Mouse (Mus musculus): ENCODE measurements around the gene Slc17a5. TPM values are rescaled to one million over a fixed set of nuclear protein-coding genes. Genes with fewer than 3 reads are reported as not detected.
A peak's percentile ranks its signal among the peaks of the same experiment; 100 is the strongest.
"Not testable (repeated sequence)": the region's sequence is repeated elsewhere in the genome, so short reads cannot be mapped to it uniquely, and the experiment has no call there.

Gene Slc17a5
- total RNA-seq, 2 experiments from 2014 or later = 11.8 to 13.3 TPM

- DNase-seq = peak; percentile 62
- intact Hi-C loops (cut with DNase I) = no loop called here
Observed at GRCm38 (mm10) chr9:78488890-78489420, 98.9 kb downstream of the Slc17a5 start, which contains the start of gene Eef1a1. TSS of gene Eef1a1 (minus strand) at chr9:78489151.

GRCm38 (mm10) chr9:78488021-78488420, 99.8 kb downstream of the Slc17a5 start:
- intact Hi-C loops (cut with DNase I); DNase-seq: not testable (repeated sequence)

Other genes with a start within 250 kb of the Slc17a5 start
- not detected for gene Gsta2, start 232.3 kb downstream of the Slc17a5 start, total RNA-seq (2021)
- gene Dppa5a, start 219.9 kb downstream of the Slc17a5 start, total RNA-seq (2021) = 1 to 10 TPM in 1 of 2 experiments, under 1 TPM in 1; 0.85 to 3.4 TPM
- gene Ooep, start 209.3 kb downstream of the Slc17a5 start, total RNA-seq (2021) = 1 to 10 TPM; 1.3 to 2.1 TPM
- gene Ddx43, start 192.3 kb downstream of the Slc17a5 start, total RNA-seq (2021) = under 1 TPM in 1 of 2 experiments, not detected in 1; 0.20 TPM
- under 1 TPM; 0.48 to 0.62 TPM for gene Cgas, start 144.8 kb downstream of the Slc17a5 start, total RNA-seq (2021)
- 10 to 100 TPM; 24.2 to 26.1 TPM for gene Mto1, start 139.8 kb downstream of the Slc17a5 start, total RNA-seq (2021)
- gene Gm17324, start 139.3 kb downstream of the Slc17a5 start, total RNA-seq (2021) = under 1 TPM in 1 of 2 experiments, not detected in 1; 0.66 TPM
- gene Eef1a1, start 98.9 kb downstream of the Slc17a5 start, total RNA-seq (2021) = 1,000 to 10,000 TPM; 5,205 to 5,346 TPM
- 1 to 10 TPM; 1.4 to 1.8 TPM for gene Cd109, start 27.5 kb upstream of the Slc17a5 start, total RNA-seq (2021)